Mouse (Mus musculus) hindbrain, embryonic 10.5 days (tissue): ENCODE measurements at regions not wholly inside any gene's neighbourhood (a gene's known extent, or its start where the extent isn't known, plus 50 kb on each side); places are given as distances from the start of the nearest gene placed in this dataset.
A peak's percentile ranks its signal among the peaks of the same experiment; 100 is the strongest.

Experiments
- DNase-seq: peaks from one replicate; pipeline ENCODE4 v3.0.0-alpha.2; 2017; ENCODE audit warnings: low spot score
- H3K27ac ChIP-seq: fragments of 300-500 bp; sonication (generic); 2 replicates; pipeline ENCODE4 v1.5.1; 2016; ENCODE audit warnings: mild to moderate bottlenecking, moderate library complexity
- H3K27me3 ChIP-seq: fragments of 300-500 bp; sonication (generic); 2 replicates; pipeline ENCODE4 v1.6.1; 2016; ENCODE audit warnings: mild to moderate bottlenecking; ENCODE audit not compliant: poor library complexity, insufficient read depth, severe bottlenecking
- H3K36me3 ChIP-seq: fragments of 300-500 bp; sonication (generic); 2 replicates; pipeline ENCODE4 v1.6.1; 2016; ENCODE audit warnings: mild to moderate bottlenecking, moderate library complexity
- H3K4me1 ChIP-seq: fragments of 300-500 bp; sonication (generic); replicated peaks from 2 replicates; pipeline ENCODE4 v1.6.1; 2016; ENCODE audit warnings: mild to moderate bottlenecking
- H3K4me3 ChIP-seq: fragments of 300-500 bp; sonication (generic); 2 replicates; pipeline ENCODE4 v1.5.1; 2016; ENCODE audit warnings: mild to moderate bottlenecking, moderate library complexity
- H3K9me3 ChIP-seq: fragments of 300-500 bp; sonication (generic); 2 replicates; pipeline ENCODE4 v1.6.1; 2016; ENCODE audit warnings: mild to moderate bottlenecking, moderate library complexity
- WGBS: fragments of 180-500 bp; shearing (Covaris S2); methylation state at CpG from one replicate; pipeline ENCODE4 v1.1.7; 2016; 5-methylcytosine and 5-hydroxymethylcytosine counted together

GRCm38 (mm10) chr15:6231308-6232103 is 68.1 kb upstream of the Dab2 start:
- H3K4me3 ChIP-seq = no peak overlapping the region
- no peak for DNase-seq
- H3K36me3 ChIP-seq = no peaks in the 10 kb centered on the region
- H3K27ac ChIP-seq = no peak overlapping the region
- no peaks in the 10 kb centered on the region for H3K27me3 ChIP-seq
- H3K9me3 ChIP-seq = no peaks in the 10 kb centered on the region
- no peaks in the 10 kb centered on the region for H3K4me1 ChIP-seq
- WGBS = 89% methylated on average over 12 of the region's 12 CpGs

- Histone ChIP-seq H3K27ac (no peak overlapping the region), H3K27me3 (no peaks in the 10 kb centered on the region), H3K36me3 (no peaks in the 10 kb centered on the region), H3K9me3 (no peaks in the 10 kb centered on the region), H3K4me3 (no peak overlapping the region), H3K4me1 (no peaks in the 10 kb centered on the region)
- DNase-seq = no peak
- 72% methylated on average over 3 of the region's 3 CpGs for WGBS
Measured at GRCm38 (mm10) chr15:6233621-6234020, 66.0 kb upstream of the Dab2 start.

- Histone ChIP-seq H3K27me3 (no peaks in the 10 kb centered on the region), H3K27ac (no peak overlapping the region), H3K4me3 (no peak overlapping the region), H3K9me3 (no peaks in the 10 kb centered on the region), H3K36me3 (no peaks in the 10 kb centered on the region), H3K4me1 (no peaks in the 10 kb centered on the region)
- DNase-seq = no peak
- 90% methylated on average over 8 of the region's 8 CpGs for WGBS
Measured at GRCm38 (mm10) chr15:6236583-6236982, 63.0 kb upstream of the Dab2 start.

GRCm38 (mm10) chr15:6237726-6238125 is 61.9 kb upstream of the Dab2 start:
- Histone ChIP-seq H3K4me1 (no peaks in the 10 kb centered on the region), H3K27me3 (no peaks in the 10 kb centered on the region), H3K4me3 (no peak overlapping the region), H3K9me3 (no peaks in the 10 kb centered on the region), H3K27ac (no peak overlapping the region), H3K36me3 (no peaks in the 10 kb centered on the region)
- no peak for DNase-seq
- WGBS = 68% methylated on average over 8 of the region's 8 CpGs

GRCm38 (mm10) chr15:6238133-6238532 is 61.5 kb upstream of the Dab2 start:
- no peaks in the 10 kb centered on the region for H3K27me3 ChIP-seq
- no peaks in the 10 kb centered on the region for H3K36me3 ChIP-seq
- no peak overlapping the region for H3K4me3 ChIP-seq
- DNase-seq = peak; percentile 80
- H3K27ac ChIP-seq = no peak overlapping the region
- H3K9me3 ChIP-seq = no peaks in the 10 kb centered on the region
- 11% methylated on average over 6 of the region's 6 CpGs for WGBS
- H3K4me1 ChIP-seq = no peaks in the 10 kb centered on the region

- Histone ChIP-seq H3K9me3 (no peaks in the 10 kb centered on the region), H3K27me3 (no peaks in the 10 kb centered on the region), H3K27ac (no peak overlapping the region), H3K4me1 (no peaks in the 10 kb centered on the region), H3K36me3 (no peaks in the 10 kb centered on the region), H3K4me3 (no peak overlapping the region)
- no peak for DNase-seq
- WGBS = 90% methylated on average over 3 of the region's 3 CpGs
Measured at GRCm38 (mm10) chr15:6238755-6239154, 60.8 kb upstream of the Dab2 start.

GRCm38 (mm10) chr15:6242132-6242531 is 57.5 kb upstream of the Dab2 start:
- DNase-seq = no peak
- no peaks in the 10 kb centered on the region for H3K36me3 ChIP-seq
- WGBS = 91% methylated on average over 4 of the region's 4 CpGs

GRCm38 (mm10) chr15:6244401-6244800 is 55.2 kb upstream of the Dab2 start:
- Histone ChIP-seq H3K9me3 (no peaks in the 10 kb centered on the region), H3K27me3 (no peaks in the 10 kb centered on the region), H3K4me1 (no peaks in the 10 kb centered on the region), H3K27ac (no peak overlapping the region), H3K36me3 (no peaks in the 10 kb centered on the region), H3K4me3 (no peak overlapping the region)
- DNase-seq = no peak
- 36% methylated on average over 7 of the region's 7 CpGs for WGBS

More at GRCm38 (mm10) chr15:6242132-6242531, 57.5 kb upstream of the Dab2 start:
- no peak overlapping the region for H3K27ac ChIP-seq
- no peaks in the 10 kb centered on the region for H3K4me1 ChIP-seq
- no peaks in the 10 kb centered on the region for H3K27me3 ChIP-seq
- no peaks in the 10 kb centered on the region for H3K9me3 ChIP-seq
- no peak overlapping the region for H3K4me3 ChIP-seq

- H3K27ac ChIP-seq = no peak overlapping the region
- H3K9me3 ChIP-seq = no peaks in the 10 kb centered on the region
- no peaks in the 10 kb centered on the region for H3K4me1 ChIP-seq
- H3K36me3 ChIP-seq = no peaks in the 10 kb centered on the region
- no peaks in the 10 kb centered on the region for H3K27me3 ChIP-seq
- DNase-seq = no peak
- WGBS = 79% methylated on average over 9 of the region's 9 CpGs
- H3K4me3 ChIP-seq = no peak overlapping the region
Measured at GRCm38 (mm10) chr15:6245950-6246894, 53.4 kb upstream of the Dab2 start.

GRCm38 (mm10) chr15:6248470-6248869 is 51.1 kb upstream of the Dab2 start:
- H3K36me3 ChIP-seq = no peaks in the 10 kb centered on the region
- H3K27me3 ChIP-seq = no peaks in the 10 kb centered on the region
- H3K4me3 ChIP-seq = no peak overlapping the region
- WGBS = 90% methylated on average over 4 of the region's 4 CpGs
- no peak for DNase-seq
- H3K9me3 ChIP-seq = no peaks in the 10 kb centered on the region
- H3K4me1 ChIP-seq = no peaks in the 10 kb centered on the region
- H3K27ac ChIP-seq = no peak overlapping the region
